Mouse (Mus musculus): ENCODE measurements around the gene Cbx2. TPM values are rescaled to one million over a fixed set of nuclear protein-coding genes. Genes with fewer than 3 reads are reported as not detected.

Cbx2 gene
- polyA plus RNA-seq, 1 experiment, result 10.2 TPM

DNA sequence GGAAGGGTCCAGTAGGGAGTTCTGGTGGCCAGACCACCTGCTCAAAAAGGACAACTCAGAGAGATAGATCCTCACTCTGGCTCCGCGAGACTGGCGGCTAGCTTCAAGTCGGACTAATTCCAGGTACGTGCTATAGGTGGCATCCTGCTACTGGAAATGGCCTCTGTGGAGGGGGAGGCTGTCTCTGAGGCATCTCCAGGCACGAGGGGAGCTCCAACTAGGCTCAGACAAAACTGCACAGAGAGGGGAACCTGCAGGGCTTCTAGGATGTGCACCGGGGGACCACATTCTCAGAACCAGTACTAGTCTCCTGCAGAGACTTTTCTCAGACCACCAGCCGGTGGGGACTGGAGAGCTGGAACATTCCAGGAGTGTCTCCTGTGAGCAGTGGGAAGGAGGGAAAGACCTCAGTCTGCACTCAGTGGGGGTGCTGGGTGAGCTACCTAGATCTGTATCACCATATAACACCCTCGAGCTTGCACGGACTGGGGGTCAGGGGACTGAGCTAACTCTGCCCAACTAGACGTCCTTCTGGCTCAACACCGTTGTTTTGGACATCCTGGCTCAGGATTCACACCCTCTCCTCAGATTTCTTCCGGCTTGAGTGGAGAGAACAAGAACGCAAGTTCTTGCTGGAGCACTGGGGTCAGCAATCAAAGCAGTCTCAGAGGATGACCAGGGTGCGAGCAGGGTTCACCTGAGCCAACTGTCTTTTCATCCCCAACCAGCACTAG is 29.3 kb downstream of the Cbx2 start:
- Histone ChIP-seq H3K4me2 (ENCODE audit: low read depth) (peak overlapping the region; percentile 93), H3K36me3 (ENCODE audit: control insufficient read depth, insufficient read depth) (no peaks in the 10 kb centered on the region), H3K27me3 (ENCODE audit: control insufficient read depth, insufficient read depth, insufficient read length) (peaks cover 19% of the 10 kb centered on the region), H3K4me3 (no peak overlapping the region), H3K79me2 (ENCODE audit: control insufficient read depth, insufficient read depth) (no peaks in the 10 kb centered on the region), H3ac (ENCODE audit: control insufficient read depth, insufficient read length) (no peak overlapping the region)
- TF ChIP-seq POLR2A (IDR thresholded peaks at IDR 0.05; ENCODE audit: insufficient read length, low read depth) (no peak), MYOD1 (IDR thresholded peaks at IDR 0.05; ENCODE audit: control insufficient read depth in 1 of 3, insufficient read length in 2 of 3, low read depth in 2 of 3) (no peak), MAX (IDR thresholded peaks at IDR 0.05; ENCODE audit: low read depth) (no peak), CEBPB (IDR thresholded peaks at IDR 0.05; ENCODE audit: insufficient read depth, poor library complexity, severe bottlenecking) (no peak), SRF (IDR thresholded peaks at IDR 0.05; ENCODE audit: control insufficient read depth, insufficient read length, low read depth) (no peak), TCF12 (IDR thresholded peaks at IDR 0.05; ENCODE audit: insufficient read depth, poor library complexity, severe bottlenecking) (no peak), USF1 (IDR thresholded peaks at IDR 0.05; ENCODE audit: low read depth) (no peak)

DNA sequence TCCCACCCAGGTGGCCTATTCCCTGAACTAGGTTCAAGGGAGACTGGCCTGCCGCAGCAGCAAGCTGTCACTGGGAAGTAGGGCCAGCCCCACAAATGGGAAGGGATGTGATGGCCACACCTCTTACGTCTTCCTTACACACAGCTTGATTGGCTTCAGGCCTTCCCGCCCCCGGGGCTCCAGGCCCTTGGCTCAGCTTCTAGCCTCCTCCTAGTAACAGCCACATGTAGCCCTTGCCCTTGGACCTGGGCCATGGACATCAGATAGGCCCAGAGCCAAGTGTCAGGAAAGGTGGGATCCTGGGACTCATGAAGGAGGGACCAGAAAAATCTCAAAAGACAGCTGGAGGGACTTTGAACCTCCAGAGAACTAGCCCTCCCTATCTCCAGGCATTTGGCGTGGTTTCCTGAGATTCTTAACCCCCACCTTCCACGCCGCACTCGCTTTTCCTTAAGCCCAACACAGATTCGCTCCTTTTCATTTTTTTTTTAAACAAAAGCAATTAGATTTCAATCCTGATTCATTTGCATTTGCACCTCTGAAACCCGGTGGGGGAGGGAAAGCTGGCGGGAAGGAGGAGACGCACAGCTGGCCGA is 30.0 kb downstream of the Cbx2 start:
- no peaks in the 10 kb centered on the region for H3K79me2 ChIP-seq (ENCODE audit: control insufficient read depth, insufficient read depth)
- H3K36me3 ChIP-seq (ENCODE audit: control insufficient read depth, insufficient read depth), result no peaks in the 10 kb centered on the region
- H3K27me3 ChIP-seq (ENCODE audit: control insufficient read depth, insufficient read depth, insufficient read length), result peaks cover 14% of the 10 kb centered on the region
- H3K4me3 ChIP-seq, result peak overlapping the region; percentile 15
- H3ac ChIP-seq (ENCODE audit: control insufficient read depth, insufficient read length), result no peak overlapping the region
- TF ChIP-seq REST (IDR thresholded peaks at IDR 0.05; ENCODE audit: insufficient read depth, insufficient read length) (no peak), USF1 (IDR thresholded peaks at IDR 0.05; ENCODE audit: low read depth) (no peak), E2F4 (IDR thresholded peaks at IDR 0.05; ENCODE audit: insufficient read depth) (no peak), POLR2AphosphoS2 (IDR thresholded peaks at IDR 0.05; ENCODE audit: insufficient read length, low read depth) (no peak), MYOD1 (IDR thresholded peaks at IDR 0.05; ENCODE audit: control insufficient read depth in 1 of 3, insufficient read length in 2 of 3, low read depth in 2 of 3) (no peak), CEBPB (IDR thresholded peaks at IDR 0.05; ENCODE audit: insufficient read depth, poor library complexity, severe bottlenecking) (no peak), POLR2A (IDR thresholded peaks at IDR 0.05; ENCODE audit: insufficient read length, low read depth) (no peak), SRF (IDR thresholded peaks at IDR 0.05; ENCODE audit: control insufficient read depth, insufficient read length, low read depth) (no peak), TCF3 (IDR thresholded peaks at IDR 0.05; ENCODE audit: insufficient read length, low read depth) (no peak), MYOG (IDR thresholded peaks at IDR 0.05; ENCODE audit: control insufficient read depth in 1 of 3, insufficient read depth in 1 of 3, insufficient read length in 2 of 3, low read depth in 2 of 3) (no peak)
- peak overlapping the region; percentile 93 for H3K4me2 ChIP-seq (ENCODE audit: low read depth)

DNA sequence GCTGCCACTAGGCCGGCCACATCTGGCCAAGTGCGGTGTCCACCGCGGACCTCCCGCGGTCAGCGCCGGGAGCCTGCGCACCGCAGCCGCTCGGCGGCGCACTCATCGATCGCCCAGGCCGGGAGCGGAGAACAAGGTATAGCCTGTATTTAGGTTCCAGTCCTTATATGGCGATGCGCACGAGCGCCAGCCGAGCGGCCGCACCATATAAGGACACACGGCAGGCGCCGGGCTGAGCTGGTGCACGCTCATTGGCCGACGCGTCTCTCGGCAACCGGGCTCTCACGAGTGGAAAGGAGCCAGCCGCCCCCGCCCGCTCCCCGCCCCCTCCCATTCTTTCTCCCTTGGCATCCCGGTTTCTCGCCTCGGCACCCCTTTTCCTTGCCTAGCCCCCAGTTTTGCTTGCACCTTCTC is 30.5 kb downstream of the Cbx2 start:
- Histone ChIP-seq H3K4me3 (peak overlapping the region; percentile 15), H3K27me3 (ENCODE audit: control insufficient read depth, insufficient read depth, insufficient read length) (peaks cover 14% of the 10 kb centered on the region), H3ac (ENCODE audit: control insufficient read depth, insufficient read length) (no peak overlapping the region), H3K4me2 (ENCODE audit: low read depth) (peak overlapping the region; percentile 93), H3K79me2 (ENCODE audit: control insufficient read depth, insufficient read depth) (no peaks in the 10 kb centered on the region), H3K36me3 (ENCODE audit: control insufficient read depth, insufficient read depth) (no peaks in the 10 kb centered on the region)
- TF ChIP-seq MYOD1 (IDR thresholded peaks at IDR 0.05; ENCODE audit: control insufficient read depth in 1 of 3, insufficient read length in 2 of 3, low read depth in 2 of 3) (peak in 1 of 3 experiments; percentile 52), POLR2A (IDR thresholded peaks at IDR 0.05; ENCODE audit: insufficient read length, low read depth) (peak; percentile 41), CEBPB (IDR thresholded peaks at IDR 0.05; ENCODE audit: insufficient read depth, poor library complexity, severe bottlenecking) (no peak), TCF3 (IDR thresholded peaks at IDR 0.05; ENCODE audit: insufficient read length, low read depth) (peak; percentile 11), E2F4 (IDR thresholded peaks at IDR 0.05; ENCODE audit: insufficient read depth) (no peak), SRF (IDR thresholded peaks at IDR 0.05; ENCODE audit: control insufficient read depth, insufficient read length, low read depth) (peak; percentile 100), TCF12 (IDR thresholded peaks at IDR 0.05; ENCODE audit: insufficient read depth, poor library complexity, severe bottlenecking) (no peak)

DNA sequence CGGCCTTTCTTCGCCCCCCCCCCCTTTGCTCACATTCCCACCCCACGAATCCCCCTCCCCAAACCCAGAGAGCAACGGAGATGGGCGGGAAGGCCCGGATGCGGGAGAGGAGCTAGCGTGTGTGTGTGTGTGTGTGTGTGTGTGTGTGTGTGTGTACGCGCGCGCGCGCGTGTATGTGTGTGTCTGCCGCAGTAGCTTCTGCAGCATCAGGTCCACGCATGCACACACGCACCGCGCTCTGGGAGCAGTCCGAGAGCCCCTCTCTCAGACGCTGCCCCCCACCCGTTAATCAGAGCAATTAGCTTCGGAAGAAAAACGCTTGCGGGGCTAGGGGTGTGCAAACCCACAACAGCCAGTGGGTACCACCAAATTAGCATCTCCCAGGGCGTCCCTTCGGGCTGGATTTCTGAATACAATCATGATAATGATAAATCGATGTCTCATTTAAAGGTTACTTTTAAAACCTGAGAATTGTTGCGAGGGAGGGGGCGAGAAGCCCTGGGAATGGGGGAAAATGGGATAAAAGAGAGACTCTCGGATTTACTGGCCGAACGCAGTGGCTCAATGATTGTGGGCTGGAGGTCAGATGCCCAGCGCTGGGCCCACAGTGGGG is 31.1 kb downstream of the Cbx2 start:
- no peak for TF ChIP-seq MAX (IDR thresholded peaks at IDR 0.05; ENCODE audit: low read depth)
- no peak for TF ChIP-seq POLR2A (IDR thresholded peaks at IDR 0.05; ENCODE audit: insufficient read length, low read depth)
- TF ChIP-seq E2F4 (IDR thresholded peaks at IDR 0.05; ENCODE audit: insufficient read depth), result no peak
- TF ChIP-seq TCF12 (IDR thresholded peaks at IDR 0.05; ENCODE audit: insufficient read depth, poor library complexity, severe bottlenecking), result no peak
- TF ChIP-seq SRF (IDR thresholded peaks at IDR 0.05; ENCODE audit: control insufficient read depth, insufficient read length, low read depth), result no peak
- TF ChIP-seq CEBPB (IDR thresholded peaks at IDR 0.05; ENCODE audit: insufficient read depth, poor library complexity, severe bottlenecking), result no peak
- no peak overlapping the region for H3ac ChIP-seq (ENCODE audit: control insufficient read depth, insufficient read length)
- peak overlapping the region; percentile 15 for H3K4me3 ChIP-seq
- H3K4me2 ChIP-seq (ENCODE audit: low read depth), result peak overlapping the region; percentile 93
- no peaks in the 10 kb centered on the region for H3K79me2 ChIP-seq (ENCODE audit: control insufficient read depth, insufficient read depth)
- no peaks in the 10 kb centered on the region for H3K36me3 ChIP-seq (ENCODE audit: control insufficient read depth, insufficient read depth)
- peaks cover 16% of the 10 kb centered on the region for H3K27me3 ChIP-seq (ENCODE audit: control insufficient read depth, insufficient read depth, insufficient read length)
